Mouse (Mus musculus) C2C12 (cell line): ENCODE data around the gene Tsc22d2. TPM values are rescaled to one million over a fixed set of nuclear protein-coding genes. Genes with fewer than 3 reads are reported as not detected.

Experiments used
- H3K27me3 ChIP-seq: one replicate; pipeline ENCODE4 v1.6.1; 2011; ENCODE audit not compliant: control insufficient read depth, insufficient read depth, insufficient read length
- H3K36me3 ChIP-seq: one replicate; pipeline ENCODE4 v1.6.1; 2011; ENCODE audit not compliant: control insufficient read depth, insufficient read depth
- H3K4me3 ChIP-seq: one replicate; pipeline ENCODE4 v1.5.1; 2011; ENCODE audit warnings: mild to moderate bottlenecking, control low read depth; ENCODE audit not compliant: poor library complexity, insufficient read depth, severe bottlenecking
- H3K79me2 ChIP-seq: one replicate; pipeline ENCODE4 v1.6.1; 2011; ENCODE audit not compliant: control insufficient read depth, insufficient read depth
- H3K79me3 ChIP-seq: one replicate; pipeline ENCODE4 v1.6.1; 2011; ENCODE audit warnings: low read depth, control low read depth
- H3ac ChIP-seq: one replicate; pipeline ENCODE3; 2011; ENCODE audit warnings: low read depth; ENCODE audit not compliant: control insufficient read depth, insufficient read length
- CEBPB ChIP-seq: IDR thresholded peaks from one replicate; pipeline ENCODE4 v1.6.1; 2011; ENCODE audit warnings: low read depth, mild to moderate bottlenecking, control low read depth, moderate library complexity
- CTCF ChIP-seq: IDR thresholded peaks from one replicate; pipeline ENCODE4 v1.5.1; 2011; ENCODE audit not compliant: control insufficient read depth, insufficient read depth, insufficient read length
- FOSL1 ChIP-seq: IDR thresholded peaks from one replicate; pipeline ENCODE4 v1.8.0; 2011; ENCODE audit warnings: mild to moderate bottlenecking, low read length; ENCODE audit not compliant: poor library complexity, insufficient read depth, severe bottlenecking
- MAX ChIP-seq: IDR thresholded peaks from one replicate; pipeline ENCODE4 v1.6.1; 2011; ENCODE audit warnings: mild to moderate bottlenecking, control low read depth
- MYOD1 ChIP-seq: IDR thresholded peaks from one replicate; pipeline ENCODE4 v1.6.1; 2011; ENCODE audit warnings: low read depth; ENCODE audit not compliant: control insufficient read depth, insufficient read length
- MYOG ChIP-seq: IDR thresholded peaks from one replicate; pipeline ENCODE4 v1.6.1; 2011; ENCODE audit not compliant: control insufficient read depth, insufficient read length; ENCODE audit errors: extremely low read depth
- USF1 ChIP-seq: IDR thresholded peaks from one replicate; pipeline ENCODE4 v1.6.1; 2011; ENCODE audit warnings: low read depth, mild to moderate bottlenecking, control low read depth, moderate library complexity
- polyA plus RNA-seq: library from polyadenylated mRNA; unstranded; fragments of >200 nt; fragmentation: generic; extraction: Trizol; gene quantifications from one replicate; pipeline ENCODE4 v1.2.1, GENCODE M21; 2012; ENCODE audit warnings: missing spikeins

Tsc22d2 gene
- polyA plus RNA-seq, 1 experiment: 11.6 TPM

DNA sequence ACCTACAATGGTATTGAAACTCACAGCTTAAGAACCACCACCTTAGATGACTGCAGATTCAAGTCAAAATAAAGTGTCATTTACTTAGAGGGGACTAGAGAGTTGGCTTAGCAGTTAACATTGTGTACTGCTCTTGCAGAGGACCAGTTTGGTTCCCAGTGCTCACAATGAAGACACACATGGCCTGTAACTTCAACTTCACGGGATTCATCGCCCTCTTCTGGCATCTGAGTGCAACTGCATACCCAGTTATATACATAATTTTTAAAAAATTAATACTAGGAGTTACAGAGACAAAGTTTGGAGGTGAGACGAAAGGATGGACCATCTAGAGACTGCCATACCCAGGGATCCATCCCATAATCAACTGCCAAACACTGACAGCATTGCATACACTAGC is 72.6 kb downstream of the Tsc22d2 start:
- no peak overlapping the region for H3ac ChIP-seq
- no peaks in the 10 kb centered on the region for H3K36me3 ChIP-seq
- TF ChIP-seq CEBPB (no peak), CTCF (no peak), FOSL1 (no peak), USF1 (no peak), MYOD1 (no peak), MYOG (no peak), MAX (no peak)
- H3K79me2 ChIP-seq: no peaks in the 10 kb centered on the region
- no peaks in the 10 kb centered on the region for H3K79me3 ChIP-seq
- H3K27me3 ChIP-seq: no peaks in the 10 kb centered on the region
- no peak overlapping the region for H3K4me3 ChIP-seq

DNA sequence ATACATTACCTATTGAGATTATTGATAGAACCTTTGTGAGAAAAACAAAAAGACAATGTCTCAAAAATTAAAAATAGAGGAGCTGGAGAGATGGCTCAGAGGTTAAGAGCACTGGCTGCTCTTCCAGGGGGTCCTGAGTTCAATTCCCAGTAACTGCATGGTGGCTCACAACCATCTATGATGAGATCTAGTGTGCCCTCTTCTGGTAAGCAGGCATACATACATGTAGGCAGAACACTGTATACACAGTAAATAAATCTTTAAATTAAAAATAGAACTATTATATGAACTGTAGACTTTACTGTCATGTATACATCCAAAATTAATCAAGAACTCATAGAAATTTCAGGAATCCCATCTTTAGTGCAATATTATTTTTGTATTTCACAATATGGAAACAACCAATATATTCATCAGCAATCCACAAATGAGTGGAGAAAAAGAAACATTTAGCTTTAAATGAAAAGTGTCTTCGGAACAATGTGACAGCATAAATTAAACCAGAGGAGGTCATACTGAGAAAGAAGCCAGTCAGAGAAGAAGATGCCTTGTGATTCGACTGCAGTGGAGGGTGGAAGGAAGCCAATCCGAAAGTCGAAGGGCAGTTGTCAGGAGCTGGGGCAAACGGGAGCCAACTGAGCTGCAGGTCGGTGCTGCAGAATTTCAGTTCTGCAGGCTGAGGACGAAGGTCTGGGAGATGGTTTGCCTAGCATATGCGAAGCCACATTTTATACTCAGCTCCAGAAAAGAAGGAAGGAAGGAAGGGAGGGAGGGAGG is 73.7 kb downstream of the Tsc22d2 start:
- H3K79me2 ChIP-seq: no peaks in the 10 kb centered on the region
- H3ac ChIP-seq: no peak overlapping the region
- TF ChIP-seq CTCF (no peak), MYOG (no peak), MAX (no peak), CEBPB (no peak), MYOD1 (no peak), FOSL1 (no peak), USF1 (no peak)
- no peaks in the 10 kb centered on the region for H3K36me3 ChIP-seq
- no peaks in the 10 kb centered on the region for H3K79me3 ChIP-seq
- H3K4me3 ChIP-seq: no peak overlapping the region
- H3K27me3 ChIP-seq: no peaks in the 10 kb centered on the region

DNA sequence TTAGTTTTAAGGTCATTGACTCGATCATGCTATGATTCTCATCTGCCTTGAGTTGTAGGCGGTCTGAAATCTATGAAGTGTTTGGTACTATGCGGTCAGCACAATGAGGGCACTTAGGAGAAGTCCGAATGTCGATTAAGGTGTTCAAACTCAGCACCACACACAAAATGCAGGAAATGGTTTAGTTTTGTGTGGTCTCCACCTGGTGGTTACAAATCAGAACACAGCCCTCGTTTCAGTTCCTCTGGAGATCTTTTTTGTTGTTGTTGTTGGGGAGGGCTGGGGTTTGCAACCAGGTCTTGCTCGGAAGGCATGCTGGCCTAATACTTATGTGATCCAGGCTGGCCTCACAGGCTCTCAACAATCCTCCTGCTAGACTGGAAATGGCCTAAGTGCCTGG is 76.3 kb downstream of the Tsc22d2 start:
- Histone ChIP-seq H3ac (no peak overlapping the region), H3K79me2 (no peaks in the 10 kb centered on the region), H3K4me3 (no peak overlapping the region), H3K36me3 (no peaks in the 10 kb centered on the region), H3K27me3 (no peaks in the 10 kb centered on the region), H3K79me3 (no peaks in the 10 kb centered on the region)
- TF ChIP-seq MYOD1 (no peak), CEBPB (no peak), MYOG (no peak), FOSL1 (no peak), CTCF (no peak), USF1 (no peak), MAX (no peak)

DNA sequence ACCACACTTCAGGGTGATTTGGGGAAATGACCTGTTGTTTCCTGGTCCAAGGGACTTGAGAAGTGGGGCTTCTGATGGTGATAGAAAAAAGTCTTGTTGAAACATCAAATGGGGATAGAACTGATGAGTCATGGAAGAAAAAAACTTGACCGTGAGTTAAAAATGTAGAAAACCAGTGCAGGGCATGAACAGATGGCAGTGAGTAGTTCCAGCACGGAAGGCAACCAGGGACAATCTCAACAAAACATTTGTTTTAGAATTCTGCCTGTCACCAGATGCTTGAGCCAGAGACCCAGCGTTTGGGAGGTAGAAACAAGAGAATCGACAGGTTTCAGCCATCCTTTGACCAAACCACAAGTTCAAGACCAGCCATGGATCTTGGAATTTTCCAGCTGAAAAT is 79.1 kb downstream of the Tsc22d2 start:
- H3K79me3 ChIP-seq: no peaks in the 10 kb centered on the region
- no peak overlapping the region for H3ac ChIP-seq
- no peaks in the 10 kb centered on the region for H3K36me3 ChIP-seq
- no peaks in the 10 kb centered on the region for H3K79me2 ChIP-seq
- no peak overlapping the region for H3K4me3 ChIP-seq
- no peak for TF ChIP-seq USF1
- no peak for TF ChIP-seq FOSL1
- H3K27me3 ChIP-seq: no peaks in the 10 kb centered on the region

DNA sequence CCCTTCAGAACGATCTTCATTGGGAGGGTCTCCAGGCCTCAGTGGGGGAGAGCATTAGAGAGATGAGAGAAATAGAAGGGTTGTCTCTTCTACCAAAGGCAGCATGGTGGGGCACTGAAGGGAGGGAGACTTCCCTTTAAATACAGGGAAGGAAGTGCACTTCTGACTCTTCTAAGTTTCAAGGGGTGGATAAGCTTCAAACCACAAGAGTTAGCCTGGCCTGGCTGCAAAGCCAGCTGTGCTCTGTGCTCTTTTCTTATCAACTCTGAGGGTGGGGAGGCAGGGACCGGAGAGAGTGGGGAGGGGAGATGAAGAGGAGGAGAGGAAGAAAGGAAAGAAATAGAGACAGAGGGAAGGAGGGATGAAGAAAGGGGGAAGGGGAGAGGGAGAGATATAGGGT is 87.4 kb downstream of the Tsc22d2 start:
- no peak for TF ChIP-seq MYOG
- no peak for TF ChIP-seq USF1
- no peak for TF ChIP-seq CEBPB
- TF ChIP-seq MYOD1: no peak
- TF ChIP-seq MAX: no peak
- TF ChIP-seq FOSL1: no peak
- no peak for TF ChIP-seq CTCF
- H3K27me3 ChIP-seq: no peaks in the 10 kb centered on the region

DNA sequence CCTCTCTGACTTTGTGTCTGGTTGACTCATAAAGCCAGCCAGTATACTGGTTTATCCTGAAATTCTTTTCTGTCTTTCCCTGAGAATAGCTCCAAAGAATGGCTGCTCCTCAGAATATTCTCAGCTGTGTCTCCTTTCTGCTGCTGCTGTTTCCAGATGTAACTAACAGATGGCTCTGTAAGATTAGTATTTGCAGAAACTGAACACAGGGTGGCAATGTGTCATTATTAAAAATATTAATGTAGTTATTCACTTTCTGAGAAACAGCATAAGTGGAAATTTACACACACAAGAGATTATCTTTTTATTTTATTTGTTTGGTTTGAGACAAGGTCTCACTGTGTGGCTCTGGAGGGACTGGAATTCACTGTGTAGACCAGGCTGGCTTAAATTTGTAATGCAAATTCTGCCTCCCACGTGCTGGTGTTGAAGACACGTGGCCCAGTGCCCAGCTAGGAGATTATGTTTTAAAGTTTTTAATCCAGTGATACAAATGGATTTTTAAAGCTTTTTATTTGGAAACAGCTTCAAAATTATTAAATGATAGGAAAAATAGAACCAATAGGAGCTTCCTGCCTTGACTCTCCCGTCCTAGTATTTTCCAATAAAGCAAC is 89.3 kb downstream of the Tsc22d2 start:
- Histone ChIP-seq H3K79me3 (no peaks in the 10 kb centered on the region), H3K27me3 (no peaks in the 10 kb centered on the region), H3K36me3 (no peaks in the 10 kb centered on the region), H3K79me2 (no peaks in the 10 kb centered on the region), H3K4me3 (no peak overlapping the region), H3ac (no peak overlapping the region)
- TF ChIP-seq USF1 (no peak), FOSL1 (no peak), MYOD1 (no peak), MAX (no peak), MYOG (no peak), CTCF (no peak), CEBPB (no peak)

More for the DNA sequence above, 87.4 kb downstream of the Tsc22d2 start:
- Histone ChIP-seq H3K36me3 (no peaks in the 10 kb centered on the region), H3K79me2 (no peaks in the 10 kb centered on the region), H3K79me3 (no peaks in the 10 kb centered on the region), H3K4me3 (no peak overlapping the region), H3ac (no peak overlapping the region)
